Mouse (Mus musculus): ENCODE data around the gene Tnfsf10. TPM values are rescaled to one million over a fixed set of nuclear protein-coding genes. Genes with fewer than 3 reads are reported as not detected.
A peak's percentile ranks its signal among the peaks of the same experiment; 100 is the strongest.

Tnfsf10 gene
- polyA plus RNA-seq, 1 experiment from 2014 or later: 0.10 TPM

- Histone ChIP-seq H3K9me3 (replicated peaks; ENCODE audit: control insufficient read depth, low read length, poor library complexity, severe bottlenecking) (no peaks in the 10 kb centered on the region), H3K36me3 (ENCODE audit: control insufficient read depth, insufficient read depth, low read length) (no peaks in the 10 kb centered on the region), H3K27me3 (ENCODE audit: control insufficient read depth, insufficient read depth, low read depth, low read length) (no peaks in the 10 kb centered on the region), H3K9ac (ENCODE audit: low read depth, low read length) (no peak overlapping the region), H3K4me1 (ENCODE audit: control insufficient read depth, insufficient read depth, low read length) (no peaks in the 10 kb centered on the region), H3K27ac (ENCODE audit: low read length) (no peak overlapping the region), H3K4me2 (ENCODE audit: low read length) (no peak overlapping the region), H3K4me3 (ENCODE audit: low read depth, low read length) (no peak overlapping the region)
- no peak for ATAC-seq
- 64% methylated on average over 6 of the region's 6 CpGs for WGBS
These were observed 25.6 kb downstream of the Tnfsf10 start for GRCm38 (mm10) chr3:27342462-27342861.

GRCm38 (mm10) chr3:27345526-27345925 lies 28.7 kb downstream of the Tnfsf10 start:
- no peaks in the 10 kb centered on the region for H3K4me1 ChIP-seq (ENCODE audit: control insufficient read depth, insufficient read depth, low read length)
- no peaks in the 10 kb centered on the region for H3K27me3 ChIP-seq (ENCODE audit: control insufficient read depth, insufficient read depth, low read depth, low read length)
- no peak overlapping the region for H3K27ac ChIP-seq (ENCODE audit: low read length)
- no peaks in the 10 kb centered on the region for H3K36me3 ChIP-seq (ENCODE audit: control insufficient read depth, insufficient read depth, low read length)
- ATAC-seq: no peak
- no peak overlapping the region for H3K9ac ChIP-seq (ENCODE audit: low read depth, low read length)
- no peak overlapping the region for H3K4me2 ChIP-seq (ENCODE audit: low read length)
- no peak overlapping the region for H3K4me3 ChIP-seq (ENCODE audit: low read depth, low read length)
- WGBS: 43% methylated on average over 6 of the region's 6 CpGs
- no peaks in the 10 kb centered on the region for H3K9me3 ChIP-seq (replicated peaks; ENCODE audit: control insufficient read depth, low read length, poor library complexity, severe bottlenecking)

GRCm38 (mm10) chr3:27348462-27348861 lies 31.6 kb downstream of the Tnfsf10 start:
- Histone ChIP-seq H3K9ac (ENCODE audit: low read depth, low read length) (no peak overlapping the region), H3K9me3 (replicated peaks; ENCODE audit: control insufficient read depth, low read length, poor library complexity, severe bottlenecking) (no peaks in the 10 kb centered on the region), H3K4me1 (ENCODE audit: control insufficient read depth, insufficient read depth, low read length) (no peaks in the 10 kb centered on the region), H3K36me3 (ENCODE audit: control insufficient read depth, insufficient read depth, low read length) (no peaks in the 10 kb centered on the region), H3K27ac (ENCODE audit: low read length) (no peak overlapping the region), H3K4me2 (ENCODE audit: low read length) (no peak overlapping the region), H3K4me3 (ENCODE audit: low read depth, low read length) (no peak overlapping the region), H3K27me3 (ENCODE audit: control insufficient read depth, insufficient read depth, low read depth, low read length) (no peaks in the 10 kb centered on the region)
- ATAC-seq: no peak
- WGBS: 66% methylated on average over 5 of the region's 5 CpGs

- Histone ChIP-seq H3K27me3 (ENCODE audit: control insufficient read depth, insufficient read depth, low read depth, low read length) (no peaks in the 10 kb centered on the region), H3K4me1 (ENCODE audit: control insufficient read depth, insufficient read depth, low read length) (no peaks in the 10 kb centered on the region), H3K36me3 (ENCODE audit: control insufficient read depth, insufficient read depth, low read length) (no peaks in the 10 kb centered on the region), H3K4me3 (ENCODE audit: low read depth, low read length) (no peak overlapping the region), H3K4me2 (ENCODE audit: low read length) (no peak overlapping the region), H3K9me3 (replicated peaks; ENCODE audit: control insufficient read depth, low read length, poor library complexity, severe bottlenecking) (no peaks in the 10 kb centered on the region), H3K9ac (ENCODE audit: low read depth, low read length) (no peak overlapping the region), H3K27ac (ENCODE audit: low read length) (no peak overlapping the region)
- ATAC-seq: peak; percentile 75; the same call in 1 of the 2 replicates
- 54% methylated on average over 9 of the region's 9 CpGs for WGBS
These were observed 34.3 kb downstream of the Tnfsf10 start for GRCm38 (mm10) chr3:27351105-27351504.

- Histone ChIP-seq H3K36me3 (ENCODE audit: control insufficient read depth, insufficient read depth, low read length) (no peaks in the 10 kb centered on the region), H3K4me1 (ENCODE audit: control insufficient read depth, insufficient read depth, low read length) (no peaks in the 10 kb centered on the region), H3K4me2 (ENCODE audit: low read length) (no peak overlapping the region), H3K9ac (ENCODE audit: low read depth, low read length) (no peak overlapping the region), H3K4me3 (ENCODE audit: low read depth, low read length) (no peak overlapping the region), H3K27me3 (ENCODE audit: control insufficient read depth, insufficient read depth, low read depth, low read length) (no peaks in the 10 kb centered on the region), H3K27ac (ENCODE audit: low read length) (no peak overlapping the region), H3K9me3 (replicated peaks; ENCODE audit: control insufficient read depth, low read length, poor library complexity, severe bottlenecking) (no peaks in the 10 kb centered on the region)
- ATAC-seq: no peak
- WGBS: 89% methylated on average over 2 of the region's 2 CpGs
These were observed 42.4 kb downstream of the Tnfsf10 start for GRCm38 (mm10) chr3:27359100-27359720.

- Histone ChIP-seq H3K9ac (ENCODE audit: low read depth, low read length) (no peak overlapping the region), H3K4me1 (ENCODE audit: control insufficient read depth, insufficient read depth, low read length) (peaks cover 8% of the 10 kb centered on the region; the same call in 1 of the 2 replicates), H3K9me3 (replicated peaks; ENCODE audit: control insufficient read depth, low read length, poor library complexity, severe bottlenecking) (no peaks in the 10 kb centered on the region), H3K4me2 (ENCODE audit: low read length) (peak overlapping the region; percentile 99; the same call in 1 of the 2 replicates), H3K27ac (ENCODE audit: low read length) (no peak overlapping the region), H3K36me3 (ENCODE audit: control insufficient read depth, insufficient read depth, low read length) (no peaks in the 10 kb centered on the region), H3K27me3 (ENCODE audit: control insufficient read depth, insufficient read depth, low read depth, low read length) (peaks cover 21% of the 10 kb centered on the region), H3K4me3 (ENCODE audit: low read depth, low read length) (no peak overlapping the region)
- WGBS: 4% methylated on average over 10 of the region's 10 CpGs
- no peak for ATAC-seq
These were observed 53.3 kb downstream of the Tnfsf10 start for GRCm38 (mm10) chr3:27370125-27370524.

- WGBS: 4% methylated on average over 20 of the region's 20 CpGs
- no peak for ATAC-seq
- Histone ChIP-seq H3K9ac (ENCODE audit: low read depth, low read length) (peak overlapping the region; percentile 56), H3K27ac (ENCODE audit: low read length) (no peak overlapping the region), H3K4me3 (ENCODE audit: low read depth, low read length) (peak overlapping the region; percentile 52), H3K4me2 (ENCODE audit: low read length) (peak overlapping the region; percentile 99), H3K4me1 (ENCODE audit: control insufficient read depth, insufficient read depth, low read length) (peaks cover 8% of the 10 kb centered on the region; the same call in 1 of the 2 replicates), H3K9me3 (replicated peaks; ENCODE audit: control insufficient read depth, low read length, poor library complexity, severe bottlenecking) (no peaks in the 10 kb centered on the region), H3K36me3 (ENCODE audit: control insufficient read depth, insufficient read depth, low read length) (no peaks in the 10 kb centered on the region), H3K27me3 (ENCODE audit: control insufficient read depth, insufficient read depth, low read depth, low read length) (peaks cover 21% of the 10 kb centered on the region)
These were observed 53.9 kb downstream of the Tnfsf10 start for GRCm38 (mm10) chr3:27370582-27371275.

- Histone ChIP-seq H3K4me2 (ENCODE audit: low read length) (peak within 1 kb of the TSS; percentile 99), H3K4me3 (ENCODE audit: low read depth, low read length) (peak within 1 kb of the TSS; percentile 52), H3K9me3 (replicated peaks; ENCODE audit: control insufficient read depth, low read length, poor library complexity, severe bottlenecking) (no peaks in the 10 kb centered on the region), H3K9ac (ENCODE audit: low read depth, low read length) (peak within 1 kb of the TSS; percentile 56), H3K27ac (ENCODE audit: low read length) (no peak within 1 kb of the TSS), H3K27me3 (ENCODE audit: control insufficient read depth, insufficient read depth, low read depth, low read length) (peaks cover 21% of the 10 kb centered on the region), H3K36me3 (ENCODE audit: control insufficient read depth, insufficient read depth, low read length) (no peaks in the 10 kb centered on the region), H3K4me1 (ENCODE audit: control insufficient read depth, insufficient read depth, low read length) (peaks cover 8% of the 10 kb centered on the region; the same call in 1 of the 2 replicates)
- WGBS: under 1% methylated on average over 19 of the region's 19 CpGs
- ATAC-seq: peak; percentile 88
These were observed 54.4 kb downstream of the Tnfsf10 start, which contains the start of gene Ghsr for GRCm38 (mm10) chr3:27371276-27371621. Gene Ghsr, plus strand, starts transcription at chr3:27371351.

Data from midbrain, embryonic 16.5 days (tissue).